Mouse (Mus musculus) ovary, postnatal 10 days (tissue): ENCODE results near the gene Atg10.

Experiments
- DNase-seq: peaks from one replicate; pipeline ENCODE4 v3.0.0; 2022; ENCODE audit warnings: low spot score

The Atg10 gene

GRCm38 (mm10) chr13:91175347-91175746 is 48.4 kb downstream of the Atg10 start:
- no peak for DNase-seq

DNA sequence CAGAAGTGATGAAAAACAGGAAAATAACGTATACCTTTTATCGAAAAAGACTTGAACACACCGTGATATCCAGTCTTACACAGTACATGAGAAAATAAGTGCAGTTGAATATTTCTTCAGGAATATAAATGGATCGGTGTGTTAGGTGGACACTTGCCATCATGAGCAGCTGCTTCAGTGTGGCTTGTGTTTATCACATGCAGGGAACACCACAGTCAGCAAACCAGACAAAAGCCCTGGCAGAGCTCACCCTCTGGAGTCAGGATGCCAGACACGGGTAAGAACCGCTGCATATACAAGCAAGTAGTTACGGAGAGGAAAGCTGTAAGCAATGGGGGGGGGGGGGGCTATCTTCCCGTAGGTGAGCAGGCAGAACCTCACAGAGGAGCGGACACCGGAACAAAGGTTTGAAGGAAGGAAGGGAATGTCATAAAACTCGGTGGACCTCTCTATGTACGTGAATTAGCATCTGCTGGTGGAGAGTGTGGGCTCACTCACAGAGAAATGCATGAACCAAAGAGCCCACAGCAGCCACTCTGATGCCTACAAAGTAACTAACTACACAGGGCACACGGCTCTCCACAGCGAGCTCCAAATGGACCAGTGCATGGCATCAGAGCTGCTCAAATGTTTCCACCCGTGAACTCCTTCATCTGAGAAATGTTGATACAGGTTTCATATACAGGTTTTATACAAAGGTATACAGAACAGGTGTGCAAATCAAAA is 51.8 kb downstream of the Atg10 start:
- no peak for DNase-seq

DNA sequence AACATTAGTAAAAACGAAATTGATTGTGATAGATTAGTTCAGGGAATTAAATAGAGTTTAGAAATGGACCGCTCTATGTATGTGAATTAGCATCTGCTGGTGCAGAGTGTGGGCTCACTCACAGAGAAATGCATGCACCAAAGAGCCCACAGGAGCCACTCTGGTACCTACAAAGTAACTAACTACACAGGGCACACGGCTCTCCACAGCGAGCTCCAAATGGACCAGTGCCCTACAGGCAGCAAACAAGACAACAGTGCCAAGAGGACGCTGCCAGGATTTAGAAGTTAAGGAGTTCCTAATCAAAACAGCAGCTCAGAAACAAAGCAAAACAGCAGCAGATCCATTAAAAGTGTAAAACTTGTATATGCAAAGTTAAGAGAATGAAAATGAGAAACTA is 52.6 kb downstream of the Atg10 start:
- DNase-seq, result no peak

DNA sequence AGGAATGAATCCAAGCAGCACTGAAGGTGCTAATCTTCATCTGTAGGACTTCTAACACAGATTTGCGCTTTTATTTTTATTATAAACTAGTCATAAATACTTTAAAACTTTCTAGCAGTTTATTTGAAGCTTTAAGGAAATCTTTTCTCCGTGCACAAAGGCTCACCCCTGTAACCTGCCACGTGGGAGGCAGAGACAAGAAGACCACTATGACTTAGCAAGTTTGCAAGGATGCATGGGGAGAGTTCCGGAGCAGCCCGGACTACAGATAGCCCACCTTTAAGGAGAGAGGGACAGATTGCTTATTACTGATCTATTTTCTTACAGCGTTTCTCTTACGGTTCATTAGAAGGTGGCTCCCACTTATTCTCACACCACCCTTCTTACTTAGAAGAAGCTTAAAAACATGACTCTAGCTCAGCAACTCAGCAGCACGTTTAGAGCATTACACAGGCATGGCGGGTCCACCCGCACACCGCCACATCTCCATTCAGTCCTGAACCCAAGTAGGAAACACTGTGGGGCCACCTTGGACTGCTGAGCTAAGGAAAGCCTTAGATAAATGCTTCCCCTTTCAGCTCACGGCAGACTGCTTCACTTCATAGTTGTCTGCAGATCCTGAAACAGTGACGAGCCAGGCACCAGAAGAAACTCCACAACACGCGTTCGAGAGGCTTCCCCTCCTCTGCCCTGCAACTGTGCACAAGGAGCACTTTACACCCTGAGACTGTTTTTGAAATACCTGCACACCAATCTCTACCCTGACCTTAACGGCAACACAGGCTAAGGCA is 54.0 kb downstream of the Atg10 start:
- no peak for DNase-seq

- DNase-seq, result no peak
Measured at GRCm38 (mm10) chr13:91168486-91168885, 55.3 kb downstream of the Atg10 start.

DNA sequence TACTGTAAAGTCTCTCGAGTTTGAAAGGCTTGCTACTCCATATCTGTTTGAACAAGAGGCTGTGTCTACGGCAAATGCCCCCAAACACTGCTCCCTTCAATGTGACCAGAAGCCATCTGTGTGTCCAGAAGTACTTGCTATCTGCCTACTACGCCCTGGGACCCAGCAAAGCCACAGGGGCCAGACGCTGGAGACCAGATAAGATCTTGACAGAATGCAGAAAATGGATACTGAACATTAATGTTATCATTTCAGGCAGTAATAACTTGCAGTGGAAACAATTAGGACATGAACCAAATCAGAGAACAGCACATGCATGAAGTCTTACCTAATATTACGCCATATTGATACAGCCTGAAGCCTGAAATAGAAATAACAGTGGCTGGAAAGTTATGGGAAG is 56.2 kb downstream of the Atg10 start:
- DNase-seq, result no peak

DNA sequence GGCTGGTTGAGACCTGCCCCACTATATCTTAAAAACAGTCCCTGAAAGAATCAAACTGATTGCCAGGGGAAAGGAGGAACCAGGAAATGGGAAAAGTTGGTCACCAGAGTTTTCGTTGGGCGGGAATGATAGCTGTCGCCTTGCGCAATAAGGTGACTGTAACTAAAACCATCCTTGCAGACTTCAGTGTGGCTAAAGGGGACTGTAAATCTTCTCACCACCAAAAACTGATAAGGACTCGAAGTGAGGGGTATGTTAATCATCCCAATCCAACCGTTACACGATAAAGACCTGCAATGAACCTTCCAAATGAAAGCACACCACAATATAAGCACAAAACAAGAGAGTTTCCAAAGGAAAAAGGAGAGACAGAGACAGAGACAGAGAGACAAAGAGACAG is 57.5 kb downstream of the Atg10 start:
- DNase-seq, result no peak

- no peak for DNase-seq
Measured at GRCm38 (mm10) chr13:91165200-91165599, 58.6 kb downstream of the Atg10 start.

DNA sequence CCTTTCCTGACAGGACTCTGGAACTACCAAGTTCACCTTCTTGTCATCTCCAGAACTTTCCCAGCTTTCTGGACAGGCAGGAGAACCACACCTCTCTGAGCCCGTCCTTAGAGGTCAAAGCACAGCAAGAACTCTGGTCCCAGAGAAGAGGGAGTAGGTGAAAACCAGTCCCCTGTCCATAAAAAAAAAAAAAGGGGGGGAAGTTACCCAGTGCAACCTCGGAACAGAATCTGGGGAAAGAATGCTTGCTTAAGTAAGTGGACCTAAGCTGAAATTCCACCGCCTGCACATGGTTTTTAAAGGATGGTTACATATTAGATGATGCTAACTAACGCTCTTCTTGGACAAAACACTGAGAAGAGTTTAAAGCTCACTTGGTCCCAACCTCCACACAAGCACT is 60.5 kb downstream of the Atg10 start:
- no peak for DNase-seq

GRCm38 (mm10) chr13:91162452-91162851 is 61.3 kb downstream of the Atg10 start:
- no peak for DNase-seq

DNA sequence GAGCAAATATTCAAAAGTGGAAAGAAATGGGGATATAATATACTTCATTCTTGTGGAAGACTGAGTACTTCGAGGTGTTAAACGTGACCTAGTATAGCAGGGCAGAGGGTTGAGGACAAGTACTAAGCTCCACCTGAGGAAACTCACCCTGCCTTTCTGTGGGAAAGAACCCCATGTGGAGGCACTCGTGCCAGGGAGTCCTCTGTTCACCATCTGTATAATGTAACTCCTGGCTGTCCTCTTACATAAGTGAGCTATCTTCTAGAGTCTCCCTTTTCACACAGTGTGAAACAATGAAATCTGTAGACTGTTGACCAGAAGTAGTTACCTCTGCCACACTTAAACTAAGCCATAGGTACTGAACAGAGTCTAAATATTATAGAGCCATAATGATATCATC is 63.2 kb downstream of the Atg10 start:
- DNase-seq, result no peak

DNA sequence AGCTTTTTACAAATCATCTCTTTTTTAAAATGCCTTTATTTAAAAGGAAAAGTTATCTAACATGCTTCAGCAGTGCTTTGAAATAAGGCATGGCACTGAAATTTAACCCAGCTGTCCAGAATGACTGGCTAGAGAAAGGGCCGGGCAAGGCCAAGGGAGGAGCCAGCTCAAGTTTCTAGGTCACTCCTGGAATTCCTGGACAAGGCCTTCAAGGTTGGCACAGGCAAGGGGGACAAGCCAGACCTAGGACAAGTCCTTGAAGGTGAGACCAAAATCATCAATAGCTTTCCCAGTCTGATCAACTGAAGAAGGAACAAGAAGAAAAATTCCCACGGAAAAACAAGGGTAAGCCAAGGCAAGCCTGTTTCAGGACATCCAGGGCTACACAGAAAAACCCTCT is 63.9 kb downstream of the Atg10 start:
- no peak for DNase-seq

DNA sequence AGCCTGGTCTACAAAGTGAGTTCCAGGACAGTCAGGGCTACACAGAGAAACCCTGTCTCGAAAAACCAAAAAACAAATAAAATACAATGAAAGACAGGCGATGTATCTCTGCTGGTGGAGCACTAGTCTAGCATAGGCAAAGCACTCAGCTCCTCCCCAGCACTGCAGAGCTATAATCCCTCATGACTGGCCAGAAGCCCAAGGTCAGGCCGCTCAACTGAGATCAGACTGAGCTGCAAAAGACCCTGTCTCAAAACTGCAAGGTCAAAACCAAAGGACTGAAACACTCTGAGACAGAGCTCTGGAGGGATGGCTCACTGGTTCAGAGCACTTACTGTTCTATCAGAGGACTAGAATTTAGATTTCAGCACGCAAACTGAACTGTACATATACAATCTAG is 65.8 kb downstream of the Atg10 start:
- no peak for DNase-seq

DNA sequence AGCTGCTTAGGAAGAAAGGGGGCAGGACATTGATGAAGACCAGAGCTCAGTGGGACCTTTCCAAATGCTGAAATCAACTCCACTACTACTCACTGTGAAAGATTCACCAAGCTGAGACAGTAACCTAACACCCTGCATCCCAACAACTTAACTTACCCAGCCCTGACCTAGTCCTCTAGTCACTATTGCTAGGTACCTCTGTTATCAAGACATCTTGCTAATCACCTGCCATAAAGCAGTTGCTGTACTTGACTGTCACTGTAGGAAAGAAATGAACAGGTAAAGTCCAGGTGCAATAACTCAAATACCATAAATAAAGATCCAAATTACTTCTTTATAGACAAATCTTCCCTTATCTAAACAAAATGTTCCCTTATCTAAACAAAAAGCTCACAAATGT is 66.3 kb downstream of the Atg10 start:
- no peak for DNase-seq

GRCm38 (mm10) chr13:91156949-91157348 is 66.8 kb downstream of the Atg10 start:
- DNase-seq, result no peak

GRCm38 (mm10) chr13:91156308-91156707 is 67.5 kb downstream of the Atg10 start:
- DNase-seq, result no peak

DNA sequence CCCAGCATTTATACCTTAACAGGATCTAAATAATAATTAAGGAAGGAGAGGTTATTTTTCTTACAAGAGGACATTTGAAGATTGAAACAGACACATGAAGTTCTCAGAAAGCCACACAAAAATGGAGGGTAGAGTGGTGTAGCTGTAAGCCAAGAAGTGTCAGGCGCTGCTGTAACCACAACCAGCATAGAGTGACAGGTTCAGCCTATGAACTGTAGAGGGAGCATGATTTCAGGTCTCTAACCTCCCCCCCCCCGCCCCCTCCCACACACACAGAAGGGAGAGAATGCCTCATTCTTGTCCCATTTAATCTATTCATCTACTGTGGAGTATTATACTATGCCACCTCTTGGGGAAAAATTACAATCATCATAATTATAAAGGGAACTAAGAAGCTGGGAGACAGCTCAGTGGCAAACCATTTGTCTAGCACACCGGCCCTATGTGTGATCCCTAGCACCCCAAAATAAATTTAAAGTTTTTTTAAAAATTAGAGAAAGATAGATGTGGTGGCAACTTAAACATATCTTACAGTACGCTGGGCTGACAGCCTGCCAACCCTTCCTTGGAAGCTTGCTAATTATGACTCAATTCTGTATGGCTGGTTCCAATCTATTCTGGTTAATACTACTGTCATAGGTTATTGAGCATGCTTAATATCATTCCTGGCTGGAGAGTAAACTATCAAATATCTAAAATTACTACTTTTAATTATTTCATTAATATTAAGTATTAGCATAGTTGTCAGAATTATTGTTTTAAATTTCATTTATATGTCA is 68.2 kb downstream of the Atg10 start:
- DNase-seq, result no peak

GRCm38 (mm10) chr13:91154622-91155021 is 69.1 kb downstream of the Atg10 start:
- no peak for DNase-seq

DNA sequence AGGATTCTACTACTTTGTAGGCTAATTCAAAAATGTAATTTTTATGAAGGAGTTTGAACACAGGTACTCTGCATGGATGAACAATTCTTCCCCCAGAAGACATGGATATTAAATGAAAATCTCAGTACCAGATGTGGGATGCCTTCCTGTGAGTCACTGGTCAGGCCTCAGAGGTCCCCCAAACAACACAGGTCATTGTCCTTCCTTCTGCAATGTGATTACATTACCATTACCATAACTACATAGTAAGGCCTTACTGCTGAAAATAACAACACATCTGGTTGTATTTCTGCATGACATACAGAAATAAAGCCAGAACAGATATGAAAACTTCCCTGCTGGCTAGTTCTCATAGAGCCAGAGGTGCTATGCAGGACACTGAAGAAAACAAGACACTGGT is 87.4 kb downstream of the Atg10 start:
- no peak for DNase-seq

GRCm38 (mm10) chr13:91133334-91133890 is 90.4 kb downstream of the Atg10 start:
- DNase-seq, result no peak

DNA sequence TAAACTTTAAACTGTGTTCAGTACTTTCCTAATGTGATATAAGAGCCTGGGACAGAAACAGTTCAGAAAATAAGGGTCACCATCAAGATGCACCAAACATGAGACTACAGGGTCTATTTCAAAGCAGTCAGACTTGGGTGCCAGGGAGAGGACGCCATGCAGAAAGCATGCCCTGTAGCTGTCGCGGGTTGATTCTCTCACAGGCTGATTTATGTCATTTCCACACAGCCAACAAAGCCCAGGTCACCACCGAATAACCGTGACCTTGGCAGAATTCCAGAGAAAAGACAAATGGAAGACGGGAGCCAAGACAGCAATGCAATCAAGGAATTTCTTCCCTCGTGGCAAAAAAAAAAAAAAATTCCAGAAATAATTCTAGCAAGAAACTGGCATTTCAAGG is 94.7 kb downstream of the Atg10 start:
- DNase-seq, result no peak

GRCm38 (mm10) chr13:91128581-91128980 is 95.2 kb downstream of the Atg10 start:
- no peak for DNase-seq

- no peak for DNase-seq
Measured at GRCm38 (mm10) chr13:91118156-91118555, 105.6 kb downstream of the Atg10 start.
